Mouse (Mus musculus): ENCODE results near the gene Smap2. TPM values are rescaled to one million over a fixed set of nuclear protein-coding genes. Genes with fewer than 3 reads are reported as not detected.

Gene Smap2
- total and polyA plus RNA-seq, 3 experiments = 20.1 to 110 (median 29.1) TPM

DNA sequence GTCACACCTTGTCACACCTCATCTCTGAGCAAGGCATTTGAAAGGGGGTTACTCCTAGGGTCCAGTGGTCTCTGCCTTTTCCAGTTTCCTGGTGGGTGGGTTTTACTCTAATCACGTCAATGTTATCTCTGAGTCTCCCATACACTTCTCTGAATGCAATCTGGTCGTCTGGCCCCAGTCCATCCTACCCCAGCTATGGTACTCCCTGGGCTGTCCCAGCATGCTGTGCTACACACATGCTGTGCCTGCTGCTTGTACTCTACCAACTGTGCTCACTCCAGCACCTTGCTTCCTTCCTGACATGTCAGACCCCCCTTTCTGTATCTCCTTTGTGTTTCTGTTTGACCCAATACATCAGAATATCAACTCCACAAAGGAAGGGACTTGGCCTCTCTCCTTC is 40.0 kb upstream of the Smap2 start:
- DNase-seq (ENCODE audit: extremely low read depth) = no peak
- H3K4me3 ChIP-seq (replicated peaks in 1 of 3; ENCODE audit: low read depth in 2 of 3, low read length in 2 of 3, poor library complexity in 1 of 3) = no peak overlapping the region
- H3K4me1 ChIP-seq (ENCODE audit: control insufficient read depth in 1 of 2, insufficient read depth in 2 of 2) = peaks cover 0 to 3% of the 10 kb centered on the region in 2 experiments; a peak in 1 of 4 replicates
- H3K9ac ChIP-seq (ENCODE audit: insufficient read depth, low read depth) = no peak overlapping the region
- H3K27ac ChIP-seq (ENCODE audit: insufficient read depth, low read depth) = no peak overlapping the region
- no peaks in the 10 kb centered on the region for H3K79me2 ChIP-seq (replicated peaks; ENCODE audit: control insufficient read depth, extremely low read depth, insufficient read depth, poor library complexity, severe bottlenecking)
- TF ChIP-seq USF2 (conservative IDR thresholded peaks at IDR 0.05; ENCODE audit: low read depth, low read length) (no peak), MAFK (IDR thresholded peaks at IDR 0.05; ENCODE audit: insufficient replicate concordance, low read length) (no peak), CHD1 (IDR thresholded peaks at IDR 0.05; ENCODE audit: low read depth, low read length) (no peak), ZC3H11A (IDR thresholded peaks at IDR 0.05; ENCODE audit: low read depth, low read length) (no peak), JUND (conservative IDR thresholded peaks at IDR 0.05; ENCODE audit: low read depth, low read length) (no peak), NRF1 (IDR thresholded peaks at IDR 0.05; ENCODE audit: low read depth, low read length) (no peak), PAX5 (IDR thresholded peaks at IDR 0.05; ENCODE audit: low read length) (no peak), IRF4 (IDR thresholded peaks at IDR 0.05; ENCODE audit: low read depth, low read length) (no peak), TCF12 (IDR thresholded peaks at IDR 0.05; ENCODE audit: low read depth, low read length) (no peak), CTCF (conservative IDR thresholded peaks at IDR 0.05 in 1 of 2, IDR thresholded peaks at IDR 0.05 in 1 of 2; ENCODE audit: low read depth in 2 of 2, low read length in 2 of 2) (no peak)
- peaks cover 15 to 45% of the 10 kb centered on the region in 2 experiments for H3K36me3 ChIP-seq (replicated peaks in 1 of 2; ENCODE audit: control insufficient read depth in 1 of 2, insufficient read depth in 1 of 2, low read length in 1 of 2)
- dilution Hi-C loops (cut with MboI; ENCODE audit: extremely low pct_ligation_motif_present, extremely low pct_unique_long_range_greater_than_20kb, low sequenced_read_pairs) (no loop called here), in situ Hi-C loops (cut with MboI; ENCODE audit: low pct_ligation_motif_present, low pct_unique_long_range_greater_than_20kb, low sequenced_read_pairs) (no loop called here)
- no peaks in the 10 kb centered on the region for H3K27me3 ChIP-seq (replicated peaks)
- H3K9me3 ChIP-seq (replicated peaks; ENCODE audit: low read length) = no peaks in the 10 kb centered on the region
- no peak overlapping the region for H3K4me2 ChIP-seq (ENCODE audit: insufficient read depth, low read depth, poor library complexity, severe bottlenecking)

- Histone ChIP-seq H3K9me3 (replicated peaks; ENCODE audit: low read length) (no peaks in the 10 kb centered on the region), H3K36me3 (replicated peaks in 1 of 2; ENCODE audit: control insufficient read depth in 1 of 2, insufficient read depth in 1 of 2, low read length in 1 of 2) (peaks cover 15 to 40% of the 10 kb centered on the region in 2 experiments), H3K9ac (ENCODE audit: insufficient read depth, low read depth) (no peak overlapping the region), H3K79me2 (replicated peaks; ENCODE audit: control insufficient read depth, extremely low read depth, insufficient read depth, poor library complexity, severe bottlenecking) (no peaks in the 10 kb centered on the region), H3K4me3 (replicated peaks in 1 of 3; ENCODE audit: low read depth in 2 of 3, low read length in 2 of 3, poor library complexity in 1 of 3) (no peak overlapping the region), H3K4me1 (ENCODE audit: control insufficient read depth in 1 of 2, insufficient read depth in 2 of 2) (peaks cover 0 to 6% of the 10 kb centered on the region in 2 experiments; a peak in 1 of 4 replicates), H3K27me3 (replicated peaks) (no peaks in the 10 kb centered on the region), H3K4me2 (ENCODE audit: insufficient read depth, low read depth, poor library complexity, severe bottlenecking) (no peak overlapping the region), H3K27ac (ENCODE audit: insufficient read depth, low read depth) (no peak overlapping the region)
- TF ChIP-seq JUND (conservative IDR thresholded peaks at IDR 0.05; ENCODE audit: low read depth, low read length) (no peak), ZKSCAN1 (IDR thresholded peaks at IDR 0.05; ENCODE audit: borderline replicate concordance, low read depth, low read length) (no peak), MAX (IDR thresholded peaks at IDR 0.05; ENCODE audit: low read length) (no peak), POLR2A (IDR thresholded peaks at IDR 0.05; ENCODE audit: low read depth, low read length) (no peak), MEF2A (IDR thresholded peaks at IDR 0.05; ENCODE audit: borderline replicate concordance, low read depth, low read length) (no peak), ETS1 (conservative IDR thresholded peaks at IDR 0.05; ENCODE audit: low read depth, low read length) (no peak), CHD2 (IDR thresholded peaks at IDR 0.05; ENCODE audit: low read length) (no peak), CTCF (conservative IDR thresholded peaks at IDR 0.05 in 1 of 2, IDR thresholded peaks at IDR 0.05 in 1 of 2; ENCODE audit: low read depth in 2 of 2, low read length in 2 of 2) (peak; percentile 67 to 68), BHLHE40 (IDR thresholded peaks at IDR 0.05; ENCODE audit: low read depth, low read length) (no peak), MXI1 (IDR thresholded peaks at IDR 0.05; ENCODE audit: low read depth, low read length) (no peak), HCFC1 (IDR thresholded peaks at IDR 0.05; ENCODE audit: low read depth, low read length) (no peak), KAT2A (IDR thresholded peaks at IDR 0.05; ENCODE audit: insufficient replicate concordance, low read length) (no peak), ELF1 (IDR thresholded peaks at IDR 0.05; ENCODE audit: low read depth, low read length) (no peak), ZMIZ1 (IDR thresholded peaks at IDR 0.05; ENCODE audit: low read depth, low read length) (no peak), MYC (IDR thresholded peaks at IDR 0.05; ENCODE audit: low read depth, low read length) (no peak), PAX5 (IDR thresholded peaks at IDR 0.05; ENCODE audit: low read length) (no peak), MAFK (IDR thresholded peaks at IDR 0.05; ENCODE audit: insufficient replicate concordance, low read length) (no peak), SMC3 (IDR thresholded peaks at IDR 0.05; ENCODE audit: low read depth, low read length) (peak; percentile 38), POLR2AphosphoS2 (IDR thresholded peaks at IDR 0.05; ENCODE audit: low read depth, low read length) (no peak), JUN (IDR thresholded peaks at IDR 0.05; ENCODE audit: insufficient read depth, low read depth, low read length) (no peak), ZC3H11A (IDR thresholded peaks at IDR 0.05; ENCODE audit: low read depth, low read length) (no peak), RAD21 (IDR thresholded peaks at IDR 0.05; ENCODE audit: low read depth, low read length) (peak; percentile 4), SIN3A (IDR thresholded peaks at IDR 0.05; ENCODE audit: low read length) (no peak)
- DNase-seq (ENCODE audit: extremely low read depth) = peak; percentile 21
- in situ Hi-C loops (cut with MboI; ENCODE audit: low pct_ligation_motif_present, low pct_unique_long_range_greater_than_20kb, low sequenced_read_pairs) (no loop called here), dilution Hi-C loops (cut with MboI; ENCODE audit: extremely low pct_ligation_motif_present, extremely low pct_unique_long_range_greater_than_20kb, low sequenced_read_pairs) (no loop called here)
These were observed 39.3 kb upstream of the Smap2 start for GRCm38 (mm10) chr4:121056342-121056741.
